In the genomic region with DNA sequence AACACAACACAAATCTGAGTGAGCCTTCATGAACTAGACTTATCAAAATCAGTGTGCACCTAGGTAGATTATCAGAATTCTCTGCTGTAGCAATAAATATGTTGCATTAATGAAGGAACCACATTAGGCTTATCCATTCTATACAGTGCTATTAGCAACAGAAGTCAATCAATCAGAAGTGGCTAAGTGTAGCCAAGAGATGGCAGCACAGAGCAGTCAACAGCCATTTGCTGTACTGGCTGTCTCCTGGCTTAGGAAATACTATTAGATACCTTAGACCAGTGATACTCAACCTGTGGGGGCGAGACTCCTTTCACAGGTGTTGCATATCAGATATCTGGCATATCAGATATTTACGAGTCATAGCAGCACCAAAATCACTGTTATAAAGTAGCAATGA, we compare ENCODE assay signal across 20 mouse cellular contexts. TPM values are rescaled to one million over a fixed set of nuclear protein-coding genes. Genes with fewer than 3 reads are reported as not detected.
DNase-seq lines count a peak whose midpoint lies in the region; TF ChIP-seq lines count a peak whose summit lies in the region.
"Had no signal": no experiment of that assay in that cellular context is flagged by ENCODE, and none has a peak within 500 bp of the region (broad histone marks: within the 10 kb centered on the region; RNA-seq: fewer than 3 reads in every experiment).

No protein-coding gene starts in this region.

- H3K27me3 ChIP-seq in E14TG2a.4 (ENCODE audit: insufficient read depth, low read length), result no peaks in the 10 kb centered on the region
- H3K27me3 ChIP-seq: liver, embryonic 15.5 days; neural tube, embryonic 13.5 days had no signal

- H3K27ac ChIP-seq in layer of hippocampus, adult 2 months, result no peak overlapping the region
- H3K27ac ChIP-seq: embryonic facial prominence, embryonic 10.5 days; heart, embryonic 10.5 days; liver, embryonic 15.5 days; neural tube, embryonic 13.5 days had no signal

- H3K9me3 ChIP-seq in E14TG2a.4 (ENCODE audit: low read length), result no peaks in the 10 kb centered on the region
- H3K9me3 ChIP-seq: embryonic facial prominence, embryonic 10.5 days; heart, embryonic 10.5 days; liver, embryonic 15.5 days; neural tube, embryonic 13.5 days had no signal

- H3K4me1 ChIP-seq in E14TG2a.4 (replicated peaks; ENCODE audit: low read depth, low read length), result no peaks in the 10 kb centered on the region
- H3K4me1 ChIP-seq: embryonic facial prominence, embryonic 10.5 days; heart, embryonic 10.5 days; liver, embryonic 15.5 days; neural tube, embryonic 13.5 days had no signal

- TF ChIP-seq CTCF in layer of hippocampus, adult 2 months (conservative IDR thresholded peaks at IDR 0.05), result peak; percentile 61
- TF ChIP-seq CTCF in E14TG2a.4 (conservative IDR thresholded peaks at IDR 0.05; ENCODE audit: low read length), result peak; percentile 24
- TF ChIP-seq CTCF in brain, embryonic 14.5 days (IDR thresholded peaks at IDR 0.05; ENCODE audit: borderline replicate concordance, extremely low read depth, insufficient read depth, insufficient read length), result peak; percentile 18; the same call in 1 of the 2 replicates

- no peak overlapping the region for H3K4me3 ChIP-seq in layer of hippocampus, adult 2 months
- H3K4me3 ChIP-seq in E14TG2a.4 (replicated peaks; ENCODE audit: low read length), result no peak overlapping the region
- H3K4me3 ChIP-seq: embryonic facial prominence, embryonic 10.5 days; heart, embryonic 10.5 days; liver, embryonic 15.5 days; neural tube, embryonic 13.5 days had no signal

- peak; percentile 3 for DNase-seq in embryo, embryonic 11 days
- DNase-seq in embryo, embryonic 10 days (ENCODE audit: low spot score), result no peak
- DNase-seq in layer of hippocampus, adult 2 months (ENCODE audit: low spot score in 2 of 2), result no peak
- no peak for DNase-seq in layer of hippocampus, adult 9-11 months
- peak; percentile 3 for DNase-seq in brain, embryonic 14.5 days (ENCODE audit: low read depth)
- DNase-seq in thymus, postnatal 25 days, result no peak
- no peak for DNase-seq in urinary bladder, postnatal 10 days (ENCODE audit: low spot score)
- DNase-seq: cerebellum, adult 18-20 months; right cerebral cortex, adult 18-20 months had no signal

- no peak for TF ChIP-seq POLR2A in brain, embryonic 14.5 days (IDR thresholded peaks at IDR 0.05; ENCODE audit: borderline replicate concordance, extremely low read depth, insufficient read depth, insufficient read length, poor library complexity, severe bottlenecking)

- H3K36me3 ChIP-seq in E14TG2a.4 (ENCODE audit: insufficient read depth, low read length), result no peaks in the 10 kb centered on the region
- H3K36me3 ChIP-seq: embryonic facial prominence, embryonic 10.5 days; heart, embryonic 10.5 days; liver, embryonic 15.5 days; neural tube, embryonic 13.5 days had no signal

RNA-seq across cellular contexts. Expression of a gene that starts 41.2 kb away (rescaled TPM):
- total RNA-seq in layer of hippocampus, adult 2 months (2021), result not detected
- not detected in 2 replicates for polyA plus RNA-seq in brain, embryonic 14.5 days (2012; rRNA removed)
- total RNA-seq: adrenal gland, postnatal 36 days; heart, postnatal 36 days; layer of hippocampus, postnatal 10 days; left cerebral cortex, postnatal 36 days had no signal
- polyA plus RNA-seq: C2C12; embryonic facial prominence, embryonic 10.5 days; heart, embryonic 10.5 days; intestine, embryonic 14.5 days; liver, embryonic 15.5 days; neural tube, embryonic 13.5 days had no signal

Comparison
In these comparisons a context has a peak if more than half of its experiments do, and no peak if none do; other contexts are left out.
1. DNase-seq: peak in embryo, embryonic 11 days (single experiment) and brain, embryonic 14.5 days (single experiment); none in embryo, embryonic 10 days (single experiment), layer of hippocampus, adult 2 months (0 of 2), layer of hippocampus, adult 9-11 months (single experiment), thymus, postnatal 25 days (single experiment) and urinary bladder, postnatal 10 days (single experiment).
2. Peak in every context shown above with its lines, with median percentiles within 50 percentile points of each other: CTCF ChIP-seq.